Mouse (Mus musculus): ENCODE results near the gene Ldb3. TPM values are rescaled to one million over a fixed set of nuclear protein-coding genes. Genes with fewer than 3 reads are reported as not detected.

Ldb3 gene
- total RNA-seq (2021): 1 to 10 TPM; 2.0 to 2.4 TPM

DNA sequence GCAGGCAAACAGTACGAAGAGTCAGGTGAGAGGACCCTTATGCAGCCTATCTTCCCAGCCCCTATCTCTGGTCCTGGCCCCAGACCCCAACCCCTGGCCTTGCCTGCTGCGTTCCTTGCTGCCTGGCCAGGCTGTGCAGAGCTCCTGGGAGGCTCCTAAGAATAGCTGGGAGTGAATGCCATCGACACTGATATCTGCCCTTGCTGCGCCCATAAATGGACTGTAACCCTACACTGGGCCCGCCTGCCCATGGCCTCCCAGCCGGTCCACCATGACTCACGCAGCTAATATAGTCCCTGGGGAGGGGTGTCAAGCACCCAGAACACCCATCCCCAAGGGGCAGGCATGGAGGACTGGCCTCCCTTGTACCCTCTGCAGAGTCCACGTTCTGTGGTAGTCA lies at the start of gene Ldb3:
Gene Ldb3 (minus strand): TSS at position 185 of the 400 bp plus-strand sequence.
- intact Hi-C loops (cut with DNase I): no loop called here
- no peak for DNase-seq (ENCODE audit: low spot score in 2 of 2)

DNA sequence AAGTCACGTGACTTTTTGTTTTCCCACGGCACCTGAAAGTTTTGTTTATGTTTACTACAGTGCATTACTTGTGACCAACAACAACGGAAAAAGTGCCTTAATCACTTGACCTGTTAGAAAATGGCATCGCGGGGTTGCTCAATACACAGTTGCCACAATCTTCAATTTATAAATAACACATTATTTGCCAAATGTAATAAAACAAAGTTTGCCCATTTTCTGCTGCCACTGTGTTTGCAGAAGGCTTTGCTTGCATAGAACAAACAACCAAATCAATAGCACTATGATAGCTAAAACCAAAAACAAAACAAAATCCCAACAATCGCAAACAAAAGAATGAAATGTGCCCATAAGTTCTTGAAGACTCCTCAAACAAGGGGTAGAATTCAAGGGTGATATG lies 47.2 kb upstream of the Ldb3 start:
- intact Hi-C loops (cut with DNase I): no loop called here
- DNase-seq (ENCODE audit: low spot score in 2 of 2): no peak

DNA sequence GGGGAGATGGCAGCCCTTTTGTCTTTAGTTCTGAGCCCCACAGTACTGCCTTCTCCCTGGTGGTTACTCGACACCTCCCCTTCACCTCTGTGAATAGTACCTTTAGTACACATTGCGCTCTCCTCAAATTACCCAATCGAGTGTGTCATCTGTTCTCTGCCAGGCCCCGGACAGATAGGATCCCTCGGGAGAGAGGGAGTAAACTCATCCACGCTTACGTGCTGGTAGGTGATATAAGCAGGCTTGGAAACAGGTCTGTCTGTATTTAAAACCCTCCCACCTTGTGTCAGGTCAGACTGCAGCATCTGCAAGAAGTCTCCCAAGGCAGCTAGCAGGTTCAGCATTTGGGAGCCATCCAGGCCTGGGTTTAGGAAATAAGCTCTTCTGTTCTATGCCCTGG lies 46.7 kb upstream of the Ldb3 start:
- intact Hi-C loops (cut with DNase I): no loop called here
- no peak for DNase-seq (ENCODE audit: low spot score in 2 of 2)

DNA sequence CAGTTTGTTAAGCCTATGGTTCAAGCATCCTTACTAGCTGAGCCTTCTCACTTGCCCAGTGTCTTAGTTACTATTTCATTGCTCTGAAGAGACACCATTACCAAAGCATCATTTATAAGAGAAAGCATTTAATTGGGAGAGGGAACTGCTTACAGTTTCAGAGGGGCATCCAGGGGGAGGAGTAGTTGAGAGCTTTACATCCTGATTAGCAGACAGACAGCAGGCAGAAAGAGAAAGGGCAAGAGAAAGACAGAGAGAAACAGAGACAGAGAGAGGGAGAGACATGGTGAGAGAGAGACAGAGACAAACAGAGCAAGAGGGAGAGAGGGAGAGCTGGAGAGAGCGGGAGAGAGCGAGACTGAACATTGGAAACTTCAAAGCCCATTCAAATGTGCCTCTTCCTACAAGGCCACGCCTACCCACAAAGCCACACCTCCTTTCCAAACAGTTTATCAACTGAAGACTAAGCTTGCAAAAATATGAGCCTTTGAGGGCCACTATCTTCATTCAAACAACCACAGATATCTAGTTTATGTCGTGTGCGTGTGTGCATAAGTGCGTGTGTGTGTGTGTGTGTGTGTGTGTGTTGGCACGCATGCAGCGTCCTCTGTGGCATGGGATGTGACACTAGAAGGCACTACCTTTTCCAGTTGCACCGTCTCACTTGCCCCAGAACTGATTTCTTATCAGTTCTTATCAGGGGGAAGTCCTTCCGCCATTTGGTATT lies 44.4 kb upstream of the Ldb3 start:
- intact Hi-C loops (cut with DNase I): no loop called here
- no peak for DNase-seq (ENCODE audit: low spot score in 2 of 2)

DNA sequence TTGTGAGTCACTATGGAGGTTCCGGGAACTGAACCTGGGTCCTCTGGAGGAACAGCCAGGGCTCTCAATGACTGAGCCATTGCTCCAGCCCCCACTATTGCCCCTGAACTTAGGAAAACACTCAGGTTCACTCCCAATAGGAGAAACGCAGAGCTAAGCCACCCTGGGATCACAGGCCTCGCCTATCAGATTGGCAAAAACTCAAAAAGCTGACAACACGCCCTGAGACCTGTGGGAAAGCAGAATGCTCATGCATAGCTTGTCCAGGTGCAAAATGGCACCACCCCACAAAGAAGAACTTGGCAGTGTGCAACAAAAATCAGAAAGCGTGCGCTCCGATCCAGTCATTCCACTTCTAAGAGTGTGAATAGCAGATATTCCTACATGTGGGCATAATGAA lies 38.3 kb upstream of the Ldb3 start:
- no peak for DNase-seq (ENCODE audit: low spot score in 2 of 2)
- intact Hi-C loops (cut with DNase I): no loop called here

DNA sequence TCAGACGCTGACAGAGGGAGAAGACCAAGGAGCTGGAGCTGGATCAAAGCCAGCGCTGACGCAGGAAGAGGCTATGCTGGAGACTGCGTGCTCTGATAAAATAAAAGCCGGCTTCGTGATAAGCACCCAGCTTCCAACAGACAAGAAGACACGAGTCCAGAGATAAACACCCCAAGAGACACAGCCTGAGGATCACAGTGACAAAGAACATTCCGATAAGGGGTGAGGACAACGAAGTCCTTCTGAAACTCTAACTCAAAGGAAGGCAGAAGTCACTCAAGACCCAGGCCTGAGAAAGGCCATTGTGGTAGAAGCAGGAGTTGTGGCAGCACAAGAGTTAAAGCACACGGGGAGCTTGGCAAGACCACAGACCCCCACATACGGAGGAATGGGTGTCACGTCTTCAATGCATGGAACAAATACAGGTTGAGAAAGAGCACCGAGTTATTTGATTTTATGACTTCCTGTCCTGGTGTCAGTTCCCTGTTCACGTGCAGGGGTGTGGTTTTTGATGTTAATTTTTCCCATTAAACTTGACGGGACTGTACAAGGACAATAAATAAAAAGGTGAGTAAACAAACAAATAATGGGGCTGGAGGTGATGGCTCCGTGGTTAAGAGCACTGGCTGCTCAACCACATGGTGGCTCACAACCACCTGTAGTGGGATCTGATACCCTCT lies 35.2 kb upstream of the Ldb3 start:
- intact Hi-C loops (cut with DNase I): no loop called here
- DNase-seq (ENCODE audit: low spot score in 2 of 2): no peak

DNA sequence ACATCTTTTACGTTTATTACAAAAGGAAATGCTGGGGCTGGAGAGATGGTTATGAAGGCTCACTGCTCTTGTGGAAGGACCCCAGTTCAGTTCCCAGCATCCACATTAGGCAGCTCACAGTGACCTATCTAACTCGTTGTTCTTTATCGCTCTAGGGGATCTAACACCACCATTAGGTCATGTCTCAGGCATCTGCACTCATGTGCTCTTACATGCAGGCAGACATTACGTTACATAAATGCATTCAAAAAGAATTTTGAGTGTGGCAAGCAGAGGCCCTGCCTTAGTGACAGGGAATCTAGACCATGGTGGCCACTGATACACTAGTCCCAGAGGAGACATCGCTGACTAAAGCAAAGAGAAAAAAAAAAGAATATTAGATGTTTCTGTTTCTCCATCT lies 34.6 kb upstream of the Ldb3 start:
- DNase-seq (ENCODE audit: low spot score in 2 of 2): no peak
- intact Hi-C loops (cut with DNase I): no loop called here

DNA sequence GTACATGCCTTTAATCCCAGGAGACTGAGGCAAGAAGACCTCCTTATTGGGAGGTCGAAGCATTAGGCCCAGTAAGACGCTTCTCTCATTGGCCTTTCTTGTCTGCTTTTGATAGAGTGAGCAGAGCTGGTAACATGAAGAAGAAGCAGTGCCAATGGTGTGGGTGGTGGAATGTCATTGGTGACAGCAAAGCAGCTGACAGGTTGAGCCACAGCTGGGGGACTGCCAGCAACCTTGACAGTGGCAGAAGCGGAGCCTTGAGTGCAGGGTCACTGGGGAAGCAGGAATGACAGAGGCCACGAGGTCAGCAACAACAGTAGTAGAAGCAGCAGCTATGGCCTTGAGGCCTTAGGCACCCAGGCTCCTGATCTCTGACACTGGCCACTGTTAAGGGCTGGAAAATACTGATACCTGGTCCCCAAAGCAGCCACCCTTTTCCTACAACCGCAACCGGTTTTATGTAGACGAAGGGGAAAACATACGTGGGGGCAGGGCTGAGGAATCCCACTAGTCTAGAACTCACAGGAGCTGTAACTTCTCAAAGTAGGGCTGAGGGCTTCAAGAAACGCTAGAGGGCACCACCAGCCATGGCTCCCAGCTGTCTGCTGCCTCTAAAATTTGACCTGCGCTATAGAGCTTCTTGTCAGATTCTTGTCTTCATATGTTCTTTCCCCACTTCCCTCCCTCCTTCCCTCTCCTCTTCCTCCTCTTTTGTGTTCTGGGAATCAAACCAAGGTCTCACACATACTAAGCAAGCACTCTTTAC lies 32.3 kb upstream of the Ldb3 start:
- intact Hi-C loops (cut with DNase I): loop anchor here (1.0 kb wide), 1 partner anchor 157 kb away; no protein-coding TSS in a partner anchor

DNA sequence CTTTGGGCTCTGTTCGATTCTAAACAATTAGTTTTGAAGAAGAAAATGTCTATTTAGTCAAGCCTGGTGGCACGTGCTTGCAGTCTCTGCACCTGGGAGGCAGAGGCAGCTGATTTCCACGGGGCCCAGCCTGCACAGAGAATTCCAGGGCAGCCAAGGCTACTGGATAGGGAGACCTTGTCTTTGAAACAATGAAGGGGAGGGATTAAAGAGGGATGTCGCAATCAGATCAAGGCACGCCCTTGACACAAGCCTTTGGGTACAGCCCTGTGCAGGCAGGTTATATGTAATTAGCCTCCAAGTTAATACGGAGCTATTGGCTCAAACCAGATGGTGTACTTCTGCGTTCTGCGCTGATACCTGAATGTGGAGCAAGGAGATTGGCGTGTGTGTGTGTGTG lies 30.3 kb upstream of the Ldb3 start:
- DNase-seq (ENCODE audit: low spot score in 2 of 2): no peak
- intact Hi-C loops (cut with DNase I): loop anchor here (5.0 kb wide), 1 partner anchor 53 kb away; the partner anchor contains the start of gene Wapl

More for the DNA sequence above, 32.3 kb upstream of the Ldb3 start:
- DNase-seq (ENCODE audit: low spot score in 2 of 2): peak; percentile 24 to 36

DNA sequence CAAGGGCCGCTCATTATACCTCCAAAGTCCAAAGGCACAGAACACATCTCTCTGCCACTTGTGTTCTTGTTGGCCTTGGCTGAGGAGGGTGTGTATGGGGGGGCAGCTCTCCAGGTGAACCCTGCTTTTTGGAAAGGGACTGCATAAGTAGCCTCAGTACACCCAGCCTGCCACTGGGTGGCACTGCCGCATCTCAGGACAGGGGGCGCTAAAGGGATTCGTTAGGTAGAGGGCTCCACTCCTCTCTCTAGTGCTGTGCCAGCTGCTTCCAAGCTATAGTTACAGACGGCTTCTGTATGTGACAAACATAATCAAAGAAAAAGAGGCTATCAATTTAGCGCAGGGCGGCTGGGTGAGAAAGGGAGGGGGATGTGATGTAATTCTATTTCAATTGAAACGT lies 28.3 kb upstream of the Ldb3 start:
- DNase-seq (ENCODE audit: low spot score in 2 of 2): peak; percentile 74 to 91
- intact Hi-C loops (cut with DNase I): loop anchor here (2.0 to 5.0 kb wide), 3 partner anchors 55 to 162 kb away; partner anchors contain the start of gene Wapl

DNA sequence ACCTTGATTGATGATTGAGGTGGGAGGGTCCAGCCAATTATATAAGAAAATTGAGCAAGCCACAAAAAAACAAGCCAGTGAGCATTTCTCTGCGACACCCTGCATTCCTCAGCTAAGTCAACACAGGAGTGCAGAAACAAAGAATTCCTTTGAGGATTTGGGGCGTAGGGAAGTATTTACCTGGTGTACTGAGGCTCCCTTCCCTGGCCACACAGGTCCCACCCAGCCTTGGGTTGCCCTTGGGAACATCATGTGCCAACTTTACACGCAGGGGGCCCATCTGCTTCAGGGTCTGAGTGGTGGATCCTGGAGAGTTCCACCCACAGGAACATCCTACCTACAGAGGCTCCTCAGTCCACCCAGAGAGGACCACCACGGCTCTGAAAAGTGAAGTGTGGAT lies 27.1 kb upstream of the Ldb3 start:
- intact Hi-C loops (cut with DNase I): loop anchor here (2.0 to 5.0 kb wide), 3 partner anchors 57 to 163 kb away; partner anchors contain the start of gene Wapl
- no peak for DNase-seq (ENCODE audit: low spot score in 2 of 2)

DNA sequence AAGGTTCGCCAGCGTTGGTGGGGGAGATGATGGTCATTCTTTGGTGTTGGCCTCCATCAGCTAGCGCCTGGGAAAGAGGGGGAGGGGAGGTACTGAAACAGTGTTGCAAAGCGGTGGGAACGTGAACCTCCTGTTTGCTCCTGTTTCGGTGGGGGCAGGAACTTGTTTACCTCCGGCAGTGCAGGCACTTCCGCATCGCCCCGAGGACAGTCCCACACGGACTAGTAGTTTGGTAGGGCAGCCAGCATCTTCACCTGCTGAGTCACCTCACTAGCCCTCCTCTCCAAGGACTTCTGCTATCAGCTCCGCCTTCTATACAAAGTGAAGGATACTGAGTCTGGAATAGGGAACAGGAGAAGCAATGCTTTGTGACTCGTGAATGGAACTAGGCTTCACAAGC lies 26.6 kb upstream of the Ldb3 start:
- intact Hi-C loops (cut with DNase I): loop anchor here (5.0 kb wide), 1 partner anchor 57 kb away; the partner anchor contains the start of gene Wapl
- DNase-seq (ENCODE audit: low spot score in 2 of 2): no peak

DNA sequence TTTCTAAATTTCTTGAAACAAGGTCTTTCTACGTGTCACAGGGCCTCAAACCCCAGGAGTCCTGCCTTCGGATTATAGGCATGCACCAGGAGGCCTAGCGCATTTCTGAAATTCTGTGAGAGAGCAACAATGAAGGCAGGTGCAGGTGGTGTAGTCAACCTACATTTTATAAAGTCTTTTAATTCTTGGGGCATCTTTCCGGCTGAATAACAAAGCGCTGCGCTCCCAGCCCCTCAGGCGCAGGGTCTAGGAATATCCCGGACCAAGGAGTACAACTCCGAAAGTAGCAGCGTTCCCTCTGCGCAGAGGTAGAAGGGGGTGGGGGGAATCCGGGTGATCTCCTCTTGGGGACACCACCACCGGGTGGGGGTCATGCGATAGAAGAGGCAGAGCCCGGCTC lies 26.1 kb upstream of the Ldb3 start:
- intact Hi-C loops (cut with DNase I): no loop called here
- no peak for DNase-seq (ENCODE audit: low spot score in 2 of 2)

DNA sequence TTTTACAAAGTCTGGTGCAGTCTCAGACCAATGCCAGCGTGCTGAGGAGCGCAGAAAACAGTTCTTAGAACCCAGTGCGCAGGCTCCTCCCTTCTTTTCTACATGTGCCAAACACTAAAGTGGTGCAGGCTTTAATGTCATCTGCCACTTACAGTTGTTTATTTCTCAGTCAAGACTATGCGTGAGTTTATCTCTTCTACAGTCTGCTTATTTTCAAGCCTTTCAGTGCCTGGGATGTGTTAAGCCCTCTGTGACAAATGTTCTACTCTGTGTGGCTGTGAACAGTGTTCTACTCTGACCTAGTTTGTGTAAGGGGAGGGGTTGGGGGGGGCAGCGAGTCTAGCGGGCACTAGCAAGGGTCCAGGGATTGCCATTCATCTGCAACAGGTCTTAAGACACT lies 25.0 kb upstream of the Ldb3 start:
- DNase-seq (ENCODE audit: low spot score in 2 of 2): no peak
- intact Hi-C loops (cut with DNase I): no loop called here

DNA sequence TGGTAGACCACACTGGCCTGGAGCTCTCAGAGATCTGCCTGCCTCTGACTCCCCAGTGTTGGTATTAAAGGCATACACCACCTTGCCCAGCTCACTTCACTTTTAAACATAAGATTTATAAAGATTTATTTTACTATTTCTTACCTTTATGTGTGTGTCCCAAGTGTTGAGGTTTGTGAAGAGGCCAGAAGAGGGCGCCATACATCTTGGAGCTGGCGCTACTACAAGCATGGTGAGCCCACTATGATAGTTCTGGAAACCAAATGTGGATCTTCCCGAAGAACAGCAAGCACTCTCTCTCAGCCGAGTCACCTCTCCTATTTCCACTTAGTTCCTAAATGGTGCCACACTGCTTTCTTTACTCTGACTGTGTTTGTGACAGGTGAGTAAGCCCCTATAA lies 23.7 kb upstream of the Ldb3 start:
- intact Hi-C loops (cut with DNase I): no loop called here
- DNase-seq (ENCODE audit: low spot score in 2 of 2): no peak

DNA sequence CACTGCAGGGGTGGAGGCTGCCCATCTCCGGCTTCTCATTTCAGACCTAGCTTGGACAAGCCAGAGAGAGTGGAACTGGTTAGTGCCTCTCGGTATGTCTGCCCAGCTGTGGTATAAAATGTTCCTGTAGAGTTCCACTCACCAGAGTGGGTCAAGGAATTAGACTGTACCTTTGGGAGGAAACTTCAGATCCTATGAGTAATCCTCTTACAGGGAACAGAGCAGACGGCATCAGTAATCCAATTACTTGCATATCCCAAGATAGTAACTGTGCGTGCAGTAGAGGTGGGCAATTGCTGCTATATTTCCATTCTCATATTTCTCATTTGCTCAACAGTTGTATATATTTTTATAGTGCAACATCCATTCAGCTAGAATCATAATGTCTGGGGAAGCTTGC lies 23.1 kb upstream of the Ldb3 start:
- intact Hi-C loops (cut with DNase I): no loop called here
- peak in 1 of 2 experiments; percentile 11 for DNase-seq (ENCODE audit: low spot score in 2 of 2)

DNA sequence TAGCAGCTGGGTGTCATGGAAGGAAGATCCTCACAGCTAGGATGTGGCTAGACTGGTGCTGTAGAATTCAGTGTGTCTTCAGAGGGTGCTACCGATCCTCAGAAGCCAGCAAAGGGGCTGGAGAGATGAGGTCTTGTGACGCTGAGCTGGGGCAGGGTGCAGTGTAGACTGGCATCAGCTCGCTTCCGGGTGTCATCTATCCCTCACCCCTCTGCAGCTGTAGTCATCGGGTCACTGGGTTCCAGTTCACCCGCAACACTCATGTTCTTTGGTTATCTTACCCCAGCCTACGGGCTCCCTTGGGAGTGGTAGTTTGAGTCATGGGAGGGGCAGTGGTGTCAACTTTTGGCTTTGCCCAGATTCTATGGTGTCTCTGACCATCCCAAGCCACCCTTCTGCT lies 13.4 kb upstream of the Ldb3 start:
- intact Hi-C loops (cut with DNase I): no loop called here
- DNase-seq (ENCODE audit: low spot score in 2 of 2): no peak

DNA sequence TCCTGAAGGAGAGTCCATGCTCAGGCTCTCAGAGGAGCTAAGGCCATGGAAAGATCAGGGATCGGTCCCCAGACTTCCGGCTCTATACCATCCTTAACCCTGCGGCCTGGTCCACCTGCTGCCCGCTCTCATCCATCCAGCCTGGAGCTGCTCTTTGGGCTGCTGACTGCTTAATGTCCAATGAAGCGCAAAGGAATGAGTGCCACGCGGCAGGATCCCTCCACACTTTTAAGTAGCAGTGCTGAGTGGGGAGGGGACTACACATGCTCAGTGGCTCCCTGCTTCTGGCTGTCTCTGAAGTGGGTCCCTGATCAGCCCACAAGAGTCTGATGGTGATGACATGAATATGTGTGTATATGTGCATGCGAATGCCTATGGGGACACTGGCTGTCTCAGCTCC lies 11.5 kb upstream of the Ldb3 start, which contains the start of gene Opn4:
Gene Opn4 (minus strand): TSS at position 202 of the 400 bp plus-strand sequence.
- intact Hi-C loops (cut with DNase I): no loop called here

DNA sequence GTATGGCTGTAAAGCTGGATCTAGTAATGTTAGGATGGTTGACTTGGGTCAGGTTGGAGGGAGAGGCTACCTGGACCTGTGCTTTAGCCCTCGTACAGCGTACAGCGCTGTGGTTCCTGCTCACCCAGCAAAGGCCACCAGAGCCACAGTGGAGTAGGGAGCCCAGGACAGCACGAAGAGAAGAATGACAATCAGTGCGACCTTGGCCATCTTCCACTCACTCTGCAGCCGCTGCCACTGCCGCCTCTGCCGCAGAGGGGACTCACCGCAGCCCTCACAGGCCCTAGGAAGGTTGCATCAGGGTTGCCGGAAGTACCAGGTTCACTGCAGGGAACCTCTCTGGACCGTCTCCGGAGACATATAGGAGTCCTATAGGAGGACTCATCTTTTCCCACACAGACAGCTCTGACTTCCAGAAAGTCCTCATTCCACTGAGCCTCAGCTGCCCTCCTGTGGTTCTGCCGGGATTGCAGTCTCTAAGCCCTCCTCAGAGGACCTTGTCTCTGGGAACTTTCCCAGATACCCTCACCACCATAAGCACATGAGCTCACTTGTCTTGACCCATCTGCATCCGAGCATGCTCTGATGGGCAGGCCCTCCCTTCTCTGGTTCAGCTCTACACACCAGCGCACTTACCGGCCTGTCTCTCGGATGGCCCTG lies 7.2 kb upstream of the Ldb3 start:
- intact Hi-C loops (cut with DNase I): no loop called here
- no peak for DNase-seq (ENCODE audit: low spot score in 2 of 2)

More for the DNA sequence above, 11.5 kb upstream of the Ldb3 start, which contains the start of gene Opn4:
- no peak for DNase-seq (ENCODE audit: low spot score in 2 of 2)

Data from left cerebral cortex, postnatal 25 days (tissue).